Mouse (Mus musculus): Measurements from ENCODE around the gene Slc16a14. TPM values are rescaled to one million over a fixed set of nuclear protein-coding genes. Genes with fewer than 3 reads are reported as not detected.

Slc16a14 gene
- polyA plus RNA-seq, 1 experiment from 2014 or later, result not detected

DNA sequence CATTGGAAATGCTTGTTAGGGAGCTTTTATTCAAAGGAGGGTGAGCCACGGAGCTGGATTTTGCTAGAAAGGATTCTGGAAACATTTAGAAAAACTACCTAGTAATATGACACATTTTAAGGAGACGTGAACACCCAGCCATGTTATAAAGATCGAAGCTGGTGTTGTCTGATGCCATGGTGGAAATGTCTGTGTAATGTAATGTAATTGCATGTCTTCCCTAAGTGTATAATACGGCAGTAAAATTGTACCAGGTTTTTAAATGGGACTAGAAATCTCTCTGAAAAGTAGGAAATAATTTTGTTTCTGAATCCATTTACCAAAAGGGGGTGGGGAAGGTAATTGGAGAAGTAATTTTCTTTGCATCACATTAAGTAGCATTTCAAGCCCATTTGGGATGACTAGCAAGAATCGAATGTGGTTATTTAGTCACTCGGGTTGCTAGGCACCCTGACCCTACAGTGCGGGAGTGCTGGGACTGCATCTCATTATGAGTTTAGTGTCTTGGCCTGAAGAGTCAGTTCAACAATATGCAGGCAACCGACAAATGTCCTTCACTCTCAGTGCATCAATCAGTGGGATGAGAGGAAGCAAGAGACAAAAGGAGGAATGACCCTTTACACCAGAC lies 24.6 kb downstream of the Slc16a14 start:
- no peaks in the 10 kb centered on the region for H3K36me3 ChIP-seq (replicated peaks)
- no peak overlapping the region for H3K9ac ChIP-seq
- no peaks in the 10 kb centered on the region for H3K9me3 ChIP-seq (replicated peaks)
- H3K27me3 ChIP-seq, result no peaks in the 10 kb centered on the region
- H3K4me2 ChIP-seq, result no peak overlapping the region
- WGBS (ENCODE audit: insufficient replicate concordance), result 55% methylated on average over 8 of the region's 8 CpGs
- H3K4me1 ChIP-seq (replicated peaks), result no peaks in the 10 kb centered on the region
- H3K27ac ChIP-seq (replicated peaks), result no peak overlapping the region
- no peak for ATAC-seq (ENCODE audit: insufficient read depth)
- H3K4me3 ChIP-seq (replicated peaks), result no peak overlapping the region

DNA sequence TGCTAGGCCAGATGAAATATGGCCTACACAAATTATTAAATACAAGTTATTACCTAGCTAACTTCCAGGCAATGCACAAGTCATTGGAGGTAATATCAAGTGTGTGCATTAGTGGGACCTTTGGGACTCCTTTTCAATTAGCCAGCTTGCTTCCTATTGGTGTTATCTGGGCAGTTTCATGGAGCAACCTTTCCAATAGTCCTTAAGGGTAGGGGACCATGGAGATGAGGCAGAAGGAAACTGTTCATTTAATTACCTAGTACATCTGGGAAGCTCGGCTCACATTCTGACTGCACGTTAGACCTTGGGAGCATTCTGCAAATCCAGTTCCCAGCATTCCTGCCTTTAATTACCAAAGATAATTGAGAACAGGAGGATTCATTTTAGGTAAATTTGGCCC lies 30.5 kb downstream of the Slc16a14 start:
- Histone ChIP-seq H3K9me3 (replicated peaks) (no peaks in the 10 kb centered on the region), H3K36me3 (replicated peaks) (no peaks in the 10 kb centered on the region), H3K27me3 (no peaks in the 10 kb centered on the region), H3K4me1 (replicated peaks) (no peaks in the 10 kb centered on the region), H3K27ac (replicated peaks) (no peak overlapping the region), H3K4me2 (no peak overlapping the region), H3K9ac (no peak overlapping the region), H3K4me3 (replicated peaks) (no peak overlapping the region)
- ATAC-seq (ENCODE audit: insufficient read depth), result no peak
- WGBS (ENCODE audit: insufficient replicate concordance), result 73% methylated on average over 2 of the region's 2 CpGs

DNA sequence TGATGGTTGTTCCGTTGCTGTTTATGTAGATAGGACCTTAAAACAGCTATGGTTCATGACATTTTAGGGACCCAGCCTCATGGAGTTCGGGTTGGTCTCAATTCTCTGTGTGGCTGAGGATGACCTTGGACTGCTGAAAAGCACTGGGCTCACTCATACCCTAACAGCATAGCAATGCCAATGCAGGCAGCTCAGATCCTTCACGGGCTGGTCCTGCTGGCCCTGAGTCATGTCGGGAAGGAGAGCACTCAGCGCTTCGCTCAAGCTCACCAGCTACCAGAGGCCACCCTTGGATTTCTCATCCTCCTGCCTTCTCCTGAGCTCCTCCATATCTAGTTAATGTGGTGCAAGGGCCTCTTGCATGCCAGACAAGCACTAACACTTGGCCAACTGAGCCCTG lies 35.8 kb downstream of the Slc16a14 start:
- Histone ChIP-seq H3K27ac (replicated peaks) (no peak overlapping the region), H3K36me3 (replicated peaks) (no peaks in the 10 kb centered on the region), H3K4me3 (replicated peaks) (no peak overlapping the region), H3K4me2 (no peak overlapping the region), H3K27me3 (no peaks in the 10 kb centered on the region), H3K9me3 (replicated peaks) (no peaks in the 10 kb centered on the region), H3K9ac (no peak overlapping the region), H3K4me1 (replicated peaks) (no peaks in the 10 kb centered on the region)
- no peak for ATAC-seq (ENCODE audit: insufficient read depth)
- WGBS (ENCODE audit: insufficient replicate concordance), result 79% methylated on average over 6 of the region's 6 CpGs

DNA sequence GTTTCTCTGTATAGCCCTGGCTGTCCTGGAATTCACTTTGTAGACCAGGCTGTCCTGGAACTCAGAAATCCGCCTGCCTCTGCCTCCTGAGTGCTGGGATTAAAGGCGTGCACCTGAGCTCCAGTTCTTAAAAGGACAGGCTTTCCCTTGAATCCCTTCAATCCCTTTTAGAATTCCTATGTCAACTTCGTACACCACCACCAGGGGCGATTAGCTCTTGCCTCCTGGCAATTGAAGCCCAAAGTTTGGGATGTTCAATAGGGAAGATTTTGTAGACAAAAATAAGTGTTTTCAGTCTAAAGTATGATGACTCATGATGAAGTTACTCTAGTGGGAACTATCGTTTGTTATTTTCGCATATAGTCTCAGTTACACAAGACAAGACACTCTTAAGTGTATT lies 37.6 kb downstream of the Slc16a14 start:
- WGBS (ENCODE audit: insufficient replicate concordance), result 57% methylated on average over 6 of the region's 6 CpGs
- Histone ChIP-seq H3K4me1 (replicated peaks) (no peaks in the 10 kb centered on the region), H3K36me3 (replicated peaks) (no peaks in the 10 kb centered on the region), H3K9me3 (replicated peaks) (no peaks in the 10 kb centered on the region), H3K27me3 (no peaks in the 10 kb centered on the region), H3K4me3 (replicated peaks) (no peak overlapping the region), H3K27ac (replicated peaks) (no peak overlapping the region), H3K4me2 (no peak overlapping the region), H3K9ac (no peak overlapping the region)
- ATAC-seq (ENCODE audit: insufficient read depth), result no peak

DNA sequence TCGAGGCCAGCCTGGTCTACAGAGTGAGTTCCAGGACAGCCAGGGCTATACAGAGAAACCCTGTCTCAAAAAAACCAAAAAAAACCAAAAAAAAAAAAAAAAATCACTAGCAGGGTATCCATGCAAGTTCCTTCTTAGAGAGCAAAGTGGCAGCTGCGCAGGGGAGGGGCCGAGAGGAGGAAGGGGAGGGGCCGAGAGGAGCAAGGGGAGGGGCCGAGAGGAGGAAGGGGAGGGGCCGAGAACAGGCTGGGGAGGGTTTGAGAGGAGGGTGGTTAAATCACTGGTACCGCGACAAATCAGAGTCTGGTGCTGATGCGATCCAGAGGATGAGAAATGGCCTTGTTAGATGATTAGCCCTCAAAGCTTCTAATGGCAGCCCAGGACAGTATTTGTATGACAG lies 43.2 kb downstream of the Slc16a14 start:
- no peak overlapping the region for H3K9ac ChIP-seq
- no peaks in the 10 kb centered on the region for H3K9me3 ChIP-seq (replicated peaks)
- H3K4me2 ChIP-seq, result no peak overlapping the region
- 73% methylated on average over 9 of the region's 9 CpGs for WGBS (ENCODE audit: insufficient replicate concordance)
- no peaks in the 10 kb centered on the region for H3K4me1 ChIP-seq (replicated peaks)
- H3K4me3 ChIP-seq (replicated peaks), result no peak overlapping the region
- H3K27ac ChIP-seq (replicated peaks), result no peak overlapping the region
- no peaks in the 10 kb centered on the region for H3K27me3 ChIP-seq
- ATAC-seq (ENCODE audit: insufficient read depth), result no peak
- H3K36me3 ChIP-seq (replicated peaks), result no peaks in the 10 kb centered on the region

DNA sequence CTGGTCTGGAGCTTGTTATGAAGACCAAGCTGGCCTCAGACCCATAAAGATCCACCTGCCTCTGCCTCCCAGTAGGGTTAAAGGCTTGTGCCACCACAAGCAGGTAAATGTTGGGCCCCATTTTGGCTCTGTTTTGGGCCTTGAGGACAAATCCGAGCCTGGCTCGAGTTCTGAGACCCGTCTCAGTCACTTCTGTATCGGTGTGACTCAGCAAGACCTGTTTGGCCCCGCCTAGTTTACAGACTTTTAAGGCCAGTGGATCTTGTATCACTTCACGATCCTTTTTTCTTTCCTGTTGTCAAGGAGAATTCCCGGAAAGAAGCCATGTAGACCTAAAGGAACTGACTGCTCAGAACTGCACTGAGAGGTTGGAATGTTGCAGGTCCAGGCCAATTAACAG lies 44.4 kb downstream of the Slc16a14 start:
- H3K4me2 ChIP-seq, result no peak overlapping the region
- H3K4me1 ChIP-seq (replicated peaks), result no peaks in the 10 kb centered on the region
- H3K27me3 ChIP-seq, result no peaks in the 10 kb centered on the region
- no peak overlapping the region for H3K4me3 ChIP-seq (replicated peaks)
- 62% methylated on average over 7 of the region's 7 CpGs for WGBS (ENCODE audit: insufficient replicate concordance)
- H3K27ac ChIP-seq (replicated peaks), result no peak overlapping the region
- H3K36me3 ChIP-seq (replicated peaks), result no peaks in the 10 kb centered on the region
- no peaks in the 10 kb centered on the region for H3K9me3 ChIP-seq (replicated peaks)
- no peak overlapping the region for H3K9ac ChIP-seq
- no peak for ATAC-seq (ENCODE audit: insufficient read depth)

DNA sequence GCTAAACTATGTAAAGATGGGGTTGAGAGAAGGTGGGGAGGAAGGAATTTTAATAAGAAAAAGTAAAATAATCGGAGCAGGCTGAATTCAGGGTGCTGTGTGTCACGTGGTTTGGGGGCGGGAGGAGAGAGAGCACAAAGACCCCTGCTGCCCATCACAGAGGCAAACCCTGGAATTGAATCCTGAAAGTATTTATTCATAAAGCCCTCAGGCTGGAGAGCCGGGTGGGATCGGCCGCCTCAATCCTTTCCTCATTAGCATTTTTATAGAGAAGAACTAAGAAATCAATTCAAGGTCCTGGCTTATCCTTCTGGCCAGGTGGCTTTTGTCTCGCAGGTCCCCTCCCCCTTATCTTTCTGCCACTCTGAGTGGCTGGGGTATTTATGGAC lies 44.9 kb downstream of the Slc16a14 start:
- 66% methylated on average over 7 of the region's 7 CpGs for WGBS (ENCODE audit: insufficient replicate concordance)
- Histone ChIP-seq H3K27ac (replicated peaks) (no peak overlapping the region), H3K4me2 (no peak overlapping the region), H3K4me3 (replicated peaks) (no peak overlapping the region), H3K9me3 (replicated peaks) (no peaks in the 10 kb centered on the region), H3K27me3 (no peaks in the 10 kb centered on the region), H3K36me3 (replicated peaks) (no peaks in the 10 kb centered on the region), H3K9ac (no peak overlapping the region), H3K4me1 (replicated peaks) (no peaks in the 10 kb centered on the region)
- no peak for ATAC-seq (ENCODE audit: insufficient read depth)

DNA sequence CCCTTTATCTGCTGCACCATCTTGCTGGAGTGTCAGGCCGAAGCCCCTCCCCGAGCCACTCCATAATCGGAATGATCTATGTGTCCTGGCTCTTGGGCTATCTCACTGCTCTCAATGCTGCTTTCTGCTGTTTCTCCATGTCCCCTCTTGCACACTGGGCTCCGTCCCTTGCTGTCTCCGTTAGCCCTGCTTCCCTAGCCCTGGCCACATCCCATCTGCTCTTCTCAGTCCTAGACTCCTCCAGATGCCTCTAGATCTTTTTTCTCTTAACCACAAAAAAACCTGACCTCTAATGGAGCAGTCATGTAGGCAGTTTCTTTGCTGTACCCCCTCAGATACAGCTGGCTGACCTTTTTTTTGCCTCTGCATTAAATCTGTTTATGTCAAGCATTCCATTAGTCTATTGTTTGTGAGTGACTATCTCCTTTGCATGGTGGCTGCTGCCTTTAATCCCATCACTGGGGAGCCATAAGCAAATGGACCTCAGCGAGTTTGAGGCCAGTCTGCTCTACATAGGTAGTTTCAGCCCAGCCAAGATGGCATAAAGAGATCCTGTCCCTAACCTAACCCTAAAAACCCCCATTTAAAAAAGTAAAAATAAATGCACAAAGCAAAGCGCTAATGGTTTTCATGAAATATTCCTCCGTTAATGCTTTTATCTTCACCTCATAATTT lies 45.5 kb downstream of the Slc16a14 start:
- WGBS (ENCODE audit: insufficient replicate concordance), result 65% methylated on average over 8 of the region's 8 CpGs
- H3K4me3 ChIP-seq (replicated peaks), result no peak overlapping the region
- no peaks in the 10 kb centered on the region for H3K36me3 ChIP-seq (replicated peaks)
- H3K27me3 ChIP-seq, result no peaks in the 10 kb centered on the region
- H3K4me1 ChIP-seq (replicated peaks), result no peaks in the 10 kb centered on the region
- H3K4me2 ChIP-seq, result no peak overlapping the region
- H3K27ac ChIP-seq (replicated peaks), result no peak overlapping the region
- H3K9me3 ChIP-seq (replicated peaks), result no peaks in the 10 kb centered on the region
- no peak overlapping the region for H3K9ac ChIP-seq
- no peak for ATAC-seq (ENCODE audit: insufficient read depth)

DNA sequence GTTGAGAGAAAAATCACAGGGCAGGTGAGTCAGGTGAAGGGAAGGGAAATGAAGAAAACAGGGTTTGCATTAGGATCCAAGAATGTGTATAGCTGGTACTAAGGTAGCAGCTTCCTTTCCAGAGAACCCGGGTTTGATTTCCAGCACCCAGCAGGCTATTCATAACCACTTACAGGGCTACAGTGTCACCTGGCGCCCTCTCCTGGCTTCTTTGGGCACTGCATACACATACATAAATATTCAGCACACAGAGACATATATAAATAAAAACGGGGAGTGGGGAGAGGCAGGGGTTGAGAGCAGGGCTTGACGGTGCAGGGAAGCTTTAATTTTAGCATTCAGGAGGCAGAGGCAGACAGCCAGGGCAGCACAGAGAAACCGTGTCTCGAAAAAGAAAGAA lies 49.0 kb downstream of the Slc16a14 start:
- Histone ChIP-seq H3K27ac (replicated peaks) (no peak overlapping the region), H3K36me3 (replicated peaks) (no peaks in the 10 kb centered on the region), H3K4me1 (replicated peaks) (no peaks in the 10 kb centered on the region), H3K4me2 (no peak overlapping the region), H3K27me3 (no peaks in the 10 kb centered on the region), H3K9me3 (replicated peaks) (no peaks in the 10 kb centered on the region), H3K4me3 (replicated peaks) (no peak overlapping the region), H3K9ac (no peak overlapping the region)
- WGBS (ENCODE audit: insufficient replicate concordance), result 67% methylated on average over 6 of the region's 6 CpGs
- ATAC-seq (ENCODE audit: insufficient read depth), result no peak

DNA sequence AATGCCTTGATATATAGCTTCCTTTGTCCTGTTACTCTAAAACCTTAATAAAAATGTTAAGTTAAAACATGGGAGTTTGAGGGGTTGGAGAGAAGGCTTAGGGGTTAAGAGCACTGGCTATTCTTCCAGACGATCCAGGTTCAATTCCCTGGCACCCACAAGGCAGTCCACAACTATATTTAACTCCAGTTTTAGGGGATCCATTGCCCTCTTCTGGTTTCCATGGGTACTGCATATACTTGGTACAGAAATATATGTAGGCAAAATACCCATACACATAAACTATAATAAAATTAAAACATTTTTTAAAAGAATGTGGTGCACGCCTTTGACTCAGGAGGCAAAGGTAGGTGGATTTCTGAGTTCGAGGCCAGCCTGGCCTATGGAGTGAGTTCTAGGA lies 49.8 kb downstream of the Slc16a14 start:
- Histone ChIP-seq H3K36me3 (replicated peaks) (no peaks in the 10 kb centered on the region), H3K9me3 (replicated peaks) (no peaks in the 10 kb centered on the region), H3K27ac (replicated peaks) (no peak overlapping the region), H3K4me2 (no peak overlapping the region), H3K9ac (no peak overlapping the region), H3K4me3 (replicated peaks) (no peak overlapping the region), H3K27me3 (no peaks in the 10 kb centered on the region), H3K4me1 (replicated peaks) (no peaks in the 10 kb centered on the region)
- 49% methylated on average over 3 of the region's 3 CpGs for WGBS (ENCODE audit: insufficient replicate concordance)
- no peak for ATAC-seq (ENCODE audit: insufficient read depth)

DNA sequence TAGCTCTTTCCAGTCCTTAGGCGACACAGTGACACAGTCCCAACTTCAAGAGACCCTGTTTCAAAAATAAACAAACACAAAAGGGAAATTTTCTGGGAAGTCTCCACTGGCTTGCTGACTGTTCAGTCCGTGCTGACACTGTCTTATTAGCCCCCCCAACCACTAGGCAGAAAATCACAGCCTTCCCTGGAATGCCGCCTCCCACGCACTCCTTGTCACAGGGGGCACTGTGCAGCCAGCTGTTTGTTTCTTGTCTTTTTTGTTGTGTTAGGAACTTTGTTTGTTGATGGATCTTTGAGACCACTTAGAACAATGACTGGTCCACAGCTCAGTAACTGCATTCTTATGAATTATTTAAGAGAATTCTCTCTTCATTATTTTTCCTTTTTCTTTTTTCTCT lies 51.0 kb downstream of the Slc16a14 start:
- H3K27ac ChIP-seq (replicated peaks), result no peak overlapping the region
- no peaks in the 10 kb centered on the region for H3K4me1 ChIP-seq (replicated peaks)
- no peak overlapping the region for H3K4me3 ChIP-seq (replicated peaks)
- H3K36me3 ChIP-seq (replicated peaks), result no peaks in the 10 kb centered on the region
- ATAC-seq (ENCODE audit: insufficient read depth), result no peak
- no peak overlapping the region for H3K9ac ChIP-seq
- no peaks in the 10 kb centered on the region for H3K9me3 ChIP-seq (replicated peaks)
- H3K4me2 ChIP-seq, result no peak overlapping the region
- 64% methylated on average over 4 of the region's 4 CpGs for WGBS (ENCODE audit: insufficient replicate concordance)
- no peaks in the 10 kb centered on the region for H3K27me3 ChIP-seq

DNA sequence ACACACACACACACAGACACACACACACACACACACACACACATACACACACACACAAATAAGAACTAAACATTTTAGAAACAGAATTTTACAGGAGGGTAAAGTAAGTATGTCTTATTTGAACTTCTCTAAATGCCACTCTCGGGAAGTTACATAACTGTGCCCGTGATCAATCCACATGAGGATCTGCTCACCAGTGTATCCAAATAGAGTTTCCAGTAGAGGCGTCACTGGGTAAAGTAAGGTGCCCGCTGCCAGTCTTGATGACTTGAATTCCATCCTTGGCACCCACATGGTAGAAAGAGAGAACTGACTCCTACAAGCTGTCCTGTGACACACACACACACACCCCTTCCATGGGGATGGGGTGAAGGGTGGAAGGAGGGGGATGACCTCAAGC lies 52.0 kb downstream of the Slc16a14 start:
- no peak overlapping the region for H3K4me3 ChIP-seq (replicated peaks)
- no peaks in the 10 kb centered on the region for H3K27me3 ChIP-seq
- no peak for ATAC-seq (ENCODE audit: insufficient read depth)
- H3K4me1 ChIP-seq (replicated peaks), result no peaks in the 10 kb centered on the region
- no peaks in the 10 kb centered on the region for H3K36me3 ChIP-seq (replicated peaks)
- H3K4me2 ChIP-seq, result no peak overlapping the region
- 61% methylated on average over 4 of the region's 4 CpGs for WGBS (ENCODE audit: insufficient replicate concordance)
- no peaks in the 10 kb centered on the region for H3K9me3 ChIP-seq (replicated peaks)
- H3K9ac ChIP-seq, result no peak overlapping the region
- H3K27ac ChIP-seq (replicated peaks), result no peak overlapping the region

Measured in liver, embryonic 15.5 days (tissue).